Mouse (Mus musculus) heart, postnatal 14 days (tissue): ENCODE data around the gene Zfp493. TPM values are rescaled to one million over a fixed set of nuclear protein-coding genes. Genes with fewer than 3 reads are reported as not detected.
"Not testable (repeated sequence)": the region's sequence is repeated elsewhere in the genome, so short reads cannot be mapped to it uniquely, and the experiment has no call there.

Experiments used
- DNase-seq, 2 experiments: peaks; one replicate each; pipeline ENCODE4 v3.0.0; 2021 to 2022
- intact Hi-C: fragments of 180-260 bp; cut with DNase I; formaldehyde crosslinking; loops from one replicate; pipeline ENCODE4 v1.15.1; 2025
- long read RNA-seq, 2 experiments: library from polyadenylated mRNA; stranded (forward); transcript quantifications; one replicate each; pipeline ENCODE4 v2.0.0; 2021
- total RNA-seq, 2 experiments: library from RNA; stranded (reverse); gene quantifications; 2 replicates each; pipeline ENCODE4 v1.2.3; 2021

Gene Zfp493
- total RNA-seq: 1 to 10 TPM in 1 of 2 experiments, under 1 TPM in 1; 0.90 to 1.1 TPM
- long read RNA-seq, experiment 1: 0 reads
- long read RNA-seq, experiment 2, partial matches to known transcripts: 0 of 1 reads
- long read RNA-seq, experiment 2, other reads (novel, unspliced or antisense): 0 of 1 reads

- peak; percentile 44 to 73 for DNase-seq
- intact Hi-C loops: loop anchor here (5.0 kb wide), 1 partner anchor 52 kb away; the partner anchor contains the start of gene Zfp65
These were observed at the start of gene Zfp493 for GRCm38 (mm10) chr13:67779265-67780221. Gene Zfp493 (plus strand): TSS chr13:67779693.

DNA sequence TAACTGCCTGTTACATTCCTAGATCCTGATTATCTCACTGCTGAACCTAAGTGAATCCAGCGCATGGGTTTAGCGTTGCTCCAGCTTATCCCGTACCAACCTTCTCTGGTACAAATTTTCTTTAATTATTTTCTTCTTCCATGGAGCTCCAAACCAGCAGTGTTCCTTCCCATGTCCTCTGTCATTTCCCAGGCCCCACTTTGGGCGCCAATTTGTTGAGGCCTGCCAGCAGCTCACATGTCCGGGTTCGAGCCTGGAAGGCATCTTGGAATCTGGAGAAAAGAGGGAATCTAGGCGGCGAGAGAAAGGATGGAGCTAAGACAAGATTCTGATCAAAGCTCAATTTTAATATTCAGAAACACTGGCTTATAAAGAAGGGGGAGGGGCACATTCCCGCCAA lies 45.1 kb upstream of the Zfp493 start:
- DNase-seq, intact Hi-C loops: not testable (repeated sequence)

DNA sequence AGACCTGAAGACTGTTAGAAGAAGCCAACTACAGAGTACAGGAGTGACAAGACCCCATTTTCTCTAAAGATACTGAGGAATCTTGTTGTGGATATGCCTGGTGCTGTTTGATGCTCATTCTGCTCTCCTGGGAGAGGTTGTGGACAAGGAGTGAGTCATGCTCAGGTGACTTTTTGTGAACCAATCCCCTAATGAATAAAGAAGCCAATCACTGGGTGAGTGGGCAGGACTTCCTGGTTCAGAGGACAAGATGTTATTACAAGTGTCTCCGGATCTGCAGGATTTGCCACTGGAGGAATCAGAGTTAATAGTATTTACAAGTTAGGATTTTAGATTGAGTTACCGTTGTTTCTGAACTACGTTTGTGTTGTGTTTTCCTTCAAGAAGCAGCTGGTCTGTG lies 36.6 kb upstream of the Zfp493 start:
- DNase-seq: no peak
- intact Hi-C loops: no loop called here

GRCm38 (mm10) chr13:67743896-67744295 lies 35.6 kb upstream of the Zfp493 start:
- intact Hi-C loops: no loop called here
- no peak for DNase-seq

GRCm38 (mm10) chr13:67754333-67755306 lies 24.9 kb upstream of the Zfp493 start, which contains the start of gene Zfp85:
Gene Zfp85 (minus strand): TSS chr13:67755228.
- DNase-seq: peak; percentile 63 to 65
- intact Hi-C loops: loop anchor here (5.0 kb wide), 1 partner anchor 32 kb away; no protein-coding TSS in a partner anchor

- intact Hi-C loops: loop anchor here (5.0 kb wide), 1 partner anchor 33 kb away; no protein-coding TSS in a partner anchor
- DNase-seq: no peak
These were observed 23.7 kb upstream of the Zfp493 start for GRCm38 (mm10) chr13:67755761-67756160.

GRCm38 (mm10) chr13:67759966-67760365 lies 19.5 kb upstream of the Zfp493 start:
- DNase-seq: no peak
- intact Hi-C loops: loop anchor here (5.0 kb wide), 1 partner anchor 38 kb away; no protein-coding TSS in a partner anchor

DNA sequence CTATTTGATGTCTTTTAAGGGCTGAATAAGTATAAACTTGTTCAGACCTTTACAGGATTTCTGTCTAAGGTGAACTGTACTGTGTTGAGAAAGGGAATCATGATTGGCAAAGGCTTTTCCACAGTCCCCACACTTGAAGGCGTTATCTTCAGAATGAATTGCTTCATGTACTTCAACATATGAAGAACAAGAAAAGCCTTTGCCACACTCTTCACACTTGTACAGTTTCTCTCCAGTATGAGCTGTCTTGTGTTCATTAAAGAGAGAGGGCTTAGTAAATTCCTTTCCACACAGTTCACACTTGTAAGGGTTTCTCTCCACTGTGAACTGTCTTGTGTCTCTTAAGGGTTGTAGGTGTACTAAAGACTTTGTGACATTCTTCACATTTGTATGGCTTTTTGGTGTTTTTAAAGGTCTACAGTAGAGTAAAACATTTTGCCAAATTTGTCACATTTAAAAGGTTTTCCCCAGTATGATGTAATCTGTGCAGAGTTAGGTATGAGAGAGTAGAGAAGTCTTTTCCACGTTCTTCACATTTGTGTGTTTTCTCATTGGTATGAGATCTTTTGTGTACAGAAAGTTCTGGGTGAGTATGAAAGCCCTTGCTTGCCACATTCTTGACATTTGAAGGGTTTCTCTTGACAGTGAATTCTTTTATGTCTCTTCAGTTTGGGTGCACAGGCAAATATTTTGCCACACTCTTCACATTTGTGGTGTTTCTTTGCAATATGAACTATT lies 16.3 kb upstream of the Zfp493 start:
- DNase-seq: no peak
- intact Hi-C loops: no loop called here

DNA sequence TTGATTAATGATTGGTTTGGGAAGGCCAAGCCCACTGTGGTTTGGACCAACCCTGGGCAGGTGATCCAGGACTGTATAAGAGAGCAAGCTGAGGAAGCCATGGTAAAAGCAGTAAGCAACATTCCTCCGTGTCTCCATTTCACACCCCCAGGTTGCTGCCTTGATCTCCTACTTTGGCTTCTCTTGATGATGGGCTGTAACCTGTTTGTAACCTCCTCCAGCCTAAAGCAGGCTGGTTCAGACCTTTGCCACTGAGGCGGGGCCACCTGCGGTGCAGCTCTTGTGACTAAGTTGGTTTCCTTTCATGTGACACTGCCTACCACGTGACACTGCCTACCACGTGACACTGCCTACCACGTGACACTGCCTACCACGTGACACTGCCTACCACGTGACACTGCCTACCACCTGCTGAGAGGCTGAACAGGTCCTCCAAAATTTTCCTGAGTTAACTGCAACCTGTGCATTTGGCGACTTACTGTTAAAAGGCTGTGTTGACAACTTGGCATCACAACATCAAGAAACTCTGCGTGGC lies 12.5 kb downstream of the Zfp493 start:
- DNase-seq: no peak
- intact Hi-C loops: no loop called here

DNA sequence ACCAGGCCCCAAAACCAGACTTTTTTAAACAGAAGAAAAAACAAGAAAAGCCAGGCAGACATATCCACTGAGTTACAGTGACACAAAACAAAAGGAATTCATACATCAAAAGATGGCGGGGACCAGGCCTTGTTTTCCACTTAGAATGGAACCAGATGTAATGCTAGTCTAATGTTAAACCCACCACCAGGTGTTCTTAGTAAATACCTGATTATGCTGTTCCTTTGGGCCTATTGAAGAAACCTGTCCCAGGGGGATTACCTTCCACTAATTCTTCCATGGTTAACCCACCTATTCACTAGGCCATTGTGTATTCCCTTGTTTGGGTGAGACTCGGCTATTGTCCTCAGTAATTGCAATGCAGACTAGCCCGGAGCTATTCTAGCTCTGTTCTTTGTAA lies 19.1 kb downstream of the Zfp493 start:
- intact Hi-C loops: no loop called here
- DNase-seq: no peak

- DNase-seq, intact Hi-C loops: not testable (repeated sequence)
These were observed 19.7 kb downstream of the Zfp493 start for GRCm38 (mm10) chr13:67799151-67799550.

GRCm38 (mm10) chr13:67811651-67812210 lies 32.2 kb downstream of the Zfp493 start:
- DNase-seq: no peak
- intact Hi-C loops: no loop called here

- intact Hi-C loops: no loop called here
- DNase-seq: no peak
These were observed 33.6 kb downstream of the Zfp493 start for GRCm38 (mm10) chr13:67812961-67813709.

DNA sequence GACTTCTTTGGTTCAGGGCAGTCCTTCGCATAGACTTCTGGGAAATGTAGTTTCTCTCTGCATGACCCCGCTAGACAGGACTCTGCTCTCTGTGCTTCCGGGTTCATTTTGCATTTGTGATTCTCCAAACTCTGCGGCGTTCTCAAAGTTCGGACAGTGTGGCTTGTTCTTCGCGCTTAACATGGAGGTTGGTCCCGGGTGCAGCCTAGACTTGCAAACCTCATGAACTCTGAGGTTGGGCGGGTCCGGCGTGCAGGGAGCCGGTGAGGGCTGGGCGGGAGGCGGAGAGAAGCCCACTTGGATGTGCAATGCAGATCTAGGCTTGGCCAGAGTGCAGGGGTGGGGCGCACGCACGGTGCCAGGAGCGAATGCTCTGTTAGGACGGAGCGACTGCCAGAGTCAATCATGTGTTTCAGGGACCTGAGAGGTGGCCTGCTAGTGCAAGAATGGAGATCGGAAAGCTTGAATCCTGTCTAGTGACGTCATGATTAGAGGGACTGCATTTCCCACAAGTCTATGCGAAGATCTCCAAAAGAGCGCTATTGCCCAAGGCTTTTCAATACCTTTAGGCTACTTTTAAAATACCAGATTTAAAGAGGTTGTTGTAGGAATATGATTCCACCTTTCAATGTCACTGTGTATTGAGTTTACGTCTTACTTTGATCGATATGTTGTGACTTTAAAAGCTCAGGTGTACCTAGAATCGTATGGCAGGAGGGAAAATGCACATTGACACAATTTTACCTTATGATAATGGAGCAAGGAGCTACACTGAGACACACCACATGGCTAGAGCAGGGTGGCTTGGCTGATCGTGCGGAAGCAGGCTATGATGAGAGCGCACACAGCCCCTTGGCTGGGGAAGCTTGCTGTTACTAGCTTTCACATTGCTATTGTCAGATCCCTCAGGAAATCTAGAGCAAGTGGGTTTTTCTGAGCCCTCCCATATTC lies 34.5 kb downstream of the Zfp493 start, which contains the start of gene Zfp273:
Zfp273 (plus strand) TSS at position 31 of the 951 bp plus-strand sequence.
- intact Hi-C loops: no loop called here
- peak; percentile 69 to 73 for DNase-seq

- DNase-seq: no peak
- intact Hi-C loops: no loop called here
These were observed 39.1 kb downstream of the Zfp493 start for GRCm38 (mm10) chr13:67818636-67819035.

DNA sequence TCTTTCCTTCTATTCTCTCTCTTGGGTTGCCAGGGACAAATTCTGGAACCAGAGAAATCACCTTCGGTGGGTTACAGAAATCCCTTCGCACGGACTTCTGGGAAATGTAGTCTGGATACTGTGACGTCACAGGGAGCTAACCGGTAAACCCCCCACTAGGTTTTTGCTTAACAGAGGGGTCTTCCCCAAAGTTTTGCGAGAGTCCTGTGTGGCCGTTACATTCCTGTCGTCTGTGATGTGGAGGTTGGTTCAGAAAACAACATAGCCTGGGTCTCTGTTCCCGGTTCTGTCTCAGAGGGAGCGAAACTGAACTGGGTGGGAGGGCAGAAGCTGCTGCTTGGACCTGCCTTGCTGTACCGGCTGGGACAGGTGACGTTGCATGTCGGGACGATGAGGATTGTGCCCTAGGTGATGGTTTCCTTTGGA lies 51.4 kb downstream of the Zfp493 start, which contains the start of gene Gm10037:
Gm10037 (plus strand) TSS at position 196 of the 426 bp plus-strand sequence.
- intact Hi-C loops: loop anchor here (5.0 kb wide), 1 partner anchor 104 kb away; the partner anchor contains the start of gene Zfp65
- DNase-seq: peak; percentile 26 to 59

DNA sequence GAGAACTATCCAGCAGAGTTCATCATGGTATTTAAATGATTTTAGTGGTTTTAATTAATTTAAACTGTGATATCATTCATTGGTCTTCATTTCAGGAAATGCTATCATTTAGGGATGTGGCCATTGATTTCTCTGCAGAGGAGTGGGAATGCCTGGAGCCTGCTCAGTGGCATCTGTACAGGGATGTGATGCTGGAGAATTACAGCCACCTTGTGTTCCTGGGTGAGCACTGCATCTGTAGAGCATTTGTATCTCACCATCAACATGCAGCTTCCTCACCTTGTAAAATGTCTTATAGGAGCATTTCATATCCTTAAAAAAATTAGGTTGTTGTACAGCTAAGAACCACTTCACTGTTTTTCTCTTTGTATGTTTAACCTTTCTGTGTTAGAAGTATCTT lies 53.6 kb downstream of the Zfp493 start:
- intact Hi-C loops: loop anchor here (5.0 kb wide), 1 partner anchor 106 kb away; the partner anchor contains the start of gene Zfp65
- DNase-seq: not testable (repeated sequence)
